Mouse (Mus musculus): ENCODE results near the gene Dad1. TPM values are rescaled to one million over a fixed set of nuclear protein-coding genes. Genes with fewer than 3 reads are reported as not detected.

Dad1 gene
- polyA plus RNA-seq, 1 experiment = 324 TPM

GRCm38 (mm10) chr14:54240542-54240941, 13.4 kb downstream of the Dad1 start:
- Histone ChIP-seq H3ac (ENCODE audit: control insufficient read depth, insufficient read length) (no peak overlapping the region), H3K4me3 (no peak overlapping the region), H3K36me3 (ENCODE audit: control insufficient read depth, insufficient read depth) (peaks cover 4% of the 10 kb centered on the region), H3K4me2 (ENCODE audit: low read depth) (no peak overlapping the region), H3K79me2 (ENCODE audit: control insufficient read depth, insufficient read depth) (peaks cover 17% of the 10 kb centered on the region), H3K27me3 (ENCODE audit: control insufficient read depth, insufficient read depth, insufficient read length) (no peaks in the 10 kb centered on the region)
- TF ChIP-seq SRF (IDR thresholded peaks at IDR 0.05; ENCODE audit: control insufficient read depth, insufficient read length, low read depth) = no peak
- TF ChIP-seq POLR2A (IDR thresholded peaks at IDR 0.05; ENCODE audit: insufficient read length, low read depth) = no peak
- TF ChIP-seq TCF3 (IDR thresholded peaks at IDR 0.05; ENCODE audit: insufficient read length, low read depth) = no peak
- no peak for TF ChIP-seq USF1 (IDR thresholded peaks at IDR 0.05; ENCODE audit: low read depth)
- no peak for TF ChIP-seq POLR2AphosphoS2 (IDR thresholded peaks at IDR 0.05; ENCODE audit: insufficient read length, low read depth)

- Histone ChIP-seq H3ac (ENCODE audit: control insufficient read depth, insufficient read length) (no peak overlapping the region), H3K4me2 (ENCODE audit: low read depth) (no peak overlapping the region), H3K36me3 (ENCODE audit: control insufficient read depth, insufficient read depth) (no peaks in the 10 kb centered on the region), H3K4me3 (no peak overlapping the region), H3K27me3 (ENCODE audit: control insufficient read depth, insufficient read depth, insufficient read length) (no peaks in the 10 kb centered on the region), H3K79me2 (ENCODE audit: control insufficient read depth, insufficient read depth) (peaks cover 8% of the 10 kb centered on the region)
- TF ChIP-seq E2F4 (IDR thresholded peaks at IDR 0.05; ENCODE audit: insufficient read depth) = no peak
- no peak for TF ChIP-seq TCF12 (IDR thresholded peaks at IDR 0.05; ENCODE audit: insufficient read depth, poor library complexity, severe bottlenecking)
- TF ChIP-seq SRF (IDR thresholded peaks at IDR 0.05; ENCODE audit: control insufficient read depth, insufficient read length, low read depth) = no peak
- no peak for TF ChIP-seq MAX (IDR thresholded peaks at IDR 0.05; ENCODE audit: low read depth)
- TF ChIP-seq TCF3 (IDR thresholded peaks at IDR 0.05; ENCODE audit: insufficient read length, low read depth) = no peak
- no peak for TF ChIP-seq POLR2AphosphoS2 (IDR thresholded peaks at IDR 0.05; ENCODE audit: insufficient read length, low read depth)
- no peak for TF ChIP-seq USF1 (IDR thresholded peaks at IDR 0.05; ENCODE audit: low read depth)
- TF ChIP-seq POLR2A (IDR thresholded peaks at IDR 0.05; ENCODE audit: insufficient read length, low read depth) = no peak
- no peak for TF ChIP-seq MYOG (IDR thresholded peaks at IDR 0.05; ENCODE audit: control insufficient read depth in 1 of 3, insufficient read depth in 1 of 3, insufficient read length in 2 of 3, low read depth in 2 of 3)
- no peak for TF ChIP-seq REST (IDR thresholded peaks at IDR 0.05; ENCODE audit: insufficient read depth, insufficient read length)
These were observed 14.7 kb downstream of the Dad1 start for GRCm38 (mm10) chr14:54239002-54239736.

GRCm38 (mm10) chr14:54236881-54237280, 17.0 kb downstream of the Dad1 start:
- no peak for TF ChIP-seq MAX (IDR thresholded peaks at IDR 0.05; ENCODE audit: low read depth)
- no peak for TF ChIP-seq SRF (IDR thresholded peaks at IDR 0.05; ENCODE audit: control insufficient read depth, insufficient read length, low read depth)
- TF ChIP-seq CEBPB (IDR thresholded peaks at IDR 0.05; ENCODE audit: insufficient read depth, poor library complexity, severe bottlenecking) = no peak
- no peak for TF ChIP-seq POLR2AphosphoS2 (IDR thresholded peaks at IDR 0.05; ENCODE audit: insufficient read length, low read depth)
- no peak for TF ChIP-seq TCF3 (IDR thresholded peaks at IDR 0.05; ENCODE audit: insufficient read length, low read depth)
- TF ChIP-seq POLR2A (IDR thresholded peaks at IDR 0.05; ENCODE audit: insufficient read length, low read depth) = no peak
- TF ChIP-seq E2F4 (IDR thresholded peaks at IDR 0.05; ENCODE audit: insufficient read depth) = no peak
- TF ChIP-seq MYOD1 (IDR thresholded peaks at IDR 0.05; ENCODE audit: control insufficient read depth in 1 of 3, insufficient read length in 2 of 3, low read depth in 2 of 3) = no peak
- TF ChIP-seq USF1 (IDR thresholded peaks at IDR 0.05; ENCODE audit: low read depth) = no peak
- TF ChIP-seq TCF12 (IDR thresholded peaks at IDR 0.05; ENCODE audit: insufficient read depth, poor library complexity, severe bottlenecking) = no peak
- TF ChIP-seq MYOG (IDR thresholded peaks at IDR 0.05; ENCODE audit: control insufficient read depth in 1 of 3, insufficient read depth in 1 of 3, insufficient read length in 2 of 3, low read depth in 2 of 3) = no peak
- TF ChIP-seq REST (IDR thresholded peaks at IDR 0.05; ENCODE audit: insufficient read depth, insufficient read length) = no peak
- no peaks in the 10 kb centered on the region for H3K27me3 ChIP-seq (ENCODE audit: control insufficient read depth, insufficient read depth, insufficient read length)
- no peaks in the 10 kb centered on the region for H3K36me3 ChIP-seq (ENCODE audit: control insufficient read depth, insufficient read depth)
- H3ac ChIP-seq (ENCODE audit: control insufficient read depth, insufficient read length) = no peak overlapping the region
- H3K79me2 ChIP-seq (ENCODE audit: control insufficient read depth, insufficient read depth) = peaks cover 3% of the 10 kb centered on the region
- H3K4me3 ChIP-seq = no peak overlapping the region
- no peak overlapping the region for H3K4me2 ChIP-seq (ENCODE audit: low read depth)

DNA sequence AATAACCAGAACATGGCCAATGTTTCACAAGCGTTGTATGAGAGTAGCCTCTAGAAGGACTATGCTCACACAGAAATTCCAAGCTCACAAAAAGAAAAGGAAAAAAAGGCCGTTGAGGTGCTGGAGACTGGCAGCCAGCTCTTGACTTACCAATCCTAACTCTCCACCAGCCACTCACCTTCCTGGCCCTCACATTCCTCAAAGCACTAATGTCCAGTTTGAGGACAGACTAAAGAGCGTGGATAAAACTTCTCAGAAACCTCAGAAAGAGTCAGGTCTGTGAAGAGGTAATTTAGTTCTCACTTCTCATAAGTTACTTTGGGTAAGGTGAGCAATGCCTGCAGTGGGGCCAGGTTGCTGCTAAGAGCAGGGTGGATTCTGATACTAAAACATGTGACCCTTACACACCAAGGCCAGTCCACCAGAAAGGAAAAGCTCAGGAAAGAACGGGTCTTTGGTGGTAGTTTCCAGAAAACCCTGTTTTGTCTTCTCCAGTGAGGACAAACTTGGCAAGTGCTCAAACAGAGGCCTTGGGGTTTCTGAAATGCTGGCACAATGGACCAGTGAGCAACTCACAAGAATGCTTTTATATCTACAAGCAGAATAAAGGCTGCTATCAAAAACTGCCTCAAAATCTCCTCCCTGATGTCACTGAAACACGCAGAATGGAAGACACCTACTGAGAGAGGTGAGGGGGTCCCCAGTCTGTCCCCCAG, 17.9 kb downstream of the Dad1 start:
- Histone ChIP-seq H3K4me2 (ENCODE audit: low read depth) (no peak overlapping the region), H3K4me3 (no peak overlapping the region), H3K79me2 (ENCODE audit: control insufficient read depth, insufficient read depth) (peaks cover 3% of the 10 kb centered on the region), H3K27me3 (ENCODE audit: control insufficient read depth, insufficient read depth, insufficient read length) (no peaks in the 10 kb centered on the region), H3ac (ENCODE audit: control insufficient read depth, insufficient read length) (no peak overlapping the region), H3K36me3 (ENCODE audit: control insufficient read depth, insufficient read depth) (no peaks in the 10 kb centered on the region)
- no peak for TF ChIP-seq TCF3 (IDR thresholded peaks at IDR 0.05; ENCODE audit: insufficient read length, low read depth)
- no peak for TF ChIP-seq MYOG (IDR thresholded peaks at IDR 0.05; ENCODE audit: control insufficient read depth in 1 of 3, insufficient read depth in 1 of 3, insufficient read length in 2 of 3, low read depth in 2 of 3)
- TF ChIP-seq POLR2A (IDR thresholded peaks at IDR 0.05; ENCODE audit: insufficient read length, low read depth) = no peak
- TF ChIP-seq POLR2AphosphoS2 (IDR thresholded peaks at IDR 0.05; ENCODE audit: insufficient read length, low read depth) = no peak
- TF ChIP-seq MYOD1 (IDR thresholded peaks at IDR 0.05; ENCODE audit: control insufficient read depth in 1 of 3, insufficient read length in 2 of 3, low read depth in 2 of 3) = no peak
- TF ChIP-seq E2F4 (IDR thresholded peaks at IDR 0.05; ENCODE audit: insufficient read depth) = no peak
- TF ChIP-seq SRF (IDR thresholded peaks at IDR 0.05; ENCODE audit: control insufficient read depth, insufficient read length, low read depth) = no peak
- no peak for TF ChIP-seq TCF12 (IDR thresholded peaks at IDR 0.05; ENCODE audit: insufficient read depth, poor library complexity, severe bottlenecking)
- TF ChIP-seq CEBPB (IDR thresholded peaks at IDR 0.05; ENCODE audit: insufficient read depth, poor library complexity, severe bottlenecking) = no peak
- TF ChIP-seq MAX (IDR thresholded peaks at IDR 0.05; ENCODE audit: low read depth) = no peak
- TF ChIP-seq REST (IDR thresholded peaks at IDR 0.05; ENCODE audit: insufficient read depth, insufficient read length) = no peak
